Mouse (Mus musculus): ENCODE measurements around the gene Olfr1480. TPM values are rescaled to one million over a fixed set of nuclear protein-coding genes. Genes with fewer than 3 reads are reported as not detected.

The Olfr1480 gene
- not detected in 2 replicates for polyA plus RNA-seq (2014; fragmentation: Nextera tagmentation; extraction: Ambion mirVana)

GRCm38 (mm10) chr19:13527613-13528012 lies at the start of gene Olfr1480:
Olfr1480 (plus strand) TSS chr19:13527913.
- 87% methylated on average over 2 of the region's 2 CpGs for WGBS
- Histone ChIP-seq H3K9me3 (ENCODE audit: control insufficient read depth, low read length) (peaks cover 23% of the 10 kb centered on the region), H3K4me2 (replicated peaks) (no peak within 1 kb of the TSS), H3K4me1 (replicated peaks; ENCODE audit: control insufficient read depth, insufficient read depth, low read length) (no peaks in the 10 kb centered on the region), H3K27me3 (ENCODE audit: control insufficient read depth, insufficient read depth, low read length) (no peaks in the 10 kb centered on the region), H3K9ac (no peak within 1 kb of the TSS), H3K27ac (no peak within 1 kb of the TSS), H3K4me3 (replicated peaks; ENCODE audit: low read length) (no peak within 1 kb of the TSS), H3K36me3 (replicated peaks; ENCODE audit: control insufficient read depth, insufficient read depth) (no peaks in the 10 kb centered on the region)
- DNase-seq (ENCODE audit: low spot score) (no peak), ATAC-seq (ENCODE audit: low FRiP score) (no peak)

GRCm38 (mm10) chr19:13480096-13480495 lies 47.6 kb upstream of the Olfr1480 start, which contains the start of gene Olfr1475:
Olfr1475 (minus strand) TSS chr19:13480196.
- no peak within 1 kb of the TSS for H3K9ac ChIP-seq
- H3K27me3 ChIP-seq (ENCODE audit: control insufficient read depth, insufficient read depth, low read length) = no peaks in the 10 kb centered on the region
- no peak within 1 kb of the TSS for H3K27ac ChIP-seq
- no peaks in the 10 kb centered on the region for H3K36me3 ChIP-seq (replicated peaks; ENCODE audit: control insufficient read depth, insufficient read depth)
- no peak within 1 kb of the TSS for H3K4me3 ChIP-seq (replicated peaks; ENCODE audit: low read length)
- no peak within 1 kb of the TSS for H3K4me2 ChIP-seq (replicated peaks)
- DNase-seq (ENCODE audit: low spot score) = no peak
- no peaks in the 10 kb centered on the region for H3K4me1 ChIP-seq (replicated peaks; ENCODE audit: control insufficient read depth, insufficient read depth, low read length)
- no peak for ATAC-seq (ENCODE audit: low FRiP score)
- H3K9me3 ChIP-seq (ENCODE audit: control insufficient read depth, low read length) = peaks cover 4% of the 10 kb centered on the region; the same call in 1 of the 2 replicates

- DNase-seq (ENCODE audit: low spot score) (no peak), ATAC-seq (ENCODE audit: low FRiP score) (no peak)
- H3K9me3 ChIP-seq (ENCODE audit: control insufficient read depth, low read length) = 0 out of 2 replicates have a peak, but pooled peaks cover 2% of the 10 kb centered on the region
- H3K27me3 ChIP-seq (ENCODE audit: control insufficient read depth, insufficient read depth, low read length) = no peaks in the 10 kb centered on the region
- H3K36me3 ChIP-seq (replicated peaks; ENCODE audit: control insufficient read depth, insufficient read depth) = no peaks in the 10 kb centered on the region
- WGBS = 77% methylated on average over 3 of the region's 3 CpGs
- no peak within 1 kb of the TSS for H3K4me2 ChIP-seq (replicated peaks)
- H3K4me3 ChIP-seq (replicated peaks; ENCODE audit: low read length) = no peak within 1 kb of the TSS
- H3K27ac ChIP-seq = no peak within 1 kb of the TSS
- H3K9ac ChIP-seq = no peak within 1 kb of the TSS
- no peaks in the 10 kb centered on the region for H3K4me1 ChIP-seq (replicated peaks; ENCODE audit: control insufficient read depth, insufficient read depth, low read length)
Observed at GRCm38 (mm10) chr19:13500246-13500645, 27.5 kb upstream of the Olfr1480 start, which contains the start of gene Olfr1477. Olfr1477 (plus strand) TSS chr19:13500546.

Other genes with a start within 250 kb of the Olfr1480 start
- gene Olfr1465, start 212.4 kb upstream of the Olfr1480 start, polyA plus RNA-seq (2014; fragmentation: Nextera tagmentation; extraction: Ambion mirVana) = not detected in 2 replicates
- gene Olfr1466, start 189.1 kb upstream of the Olfr1480 start, polyA plus RNA-seq (2014; fragmentation: Nextera tagmentation; extraction: Ambion mirVana) = not detected in 2 replicates
- not detected in 2 replicates for gene Olfr1467, start 165.7 kb upstream of the Olfr1480 start, polyA plus RNA-seq (2014; fragmentation: Nextera tagmentation; extraction: Ambion mirVana)
- not detected in 2 replicates for gene Olfr1469, start 120.1 kb upstream of the Olfr1480 start, polyA plus RNA-seq (2014; fragmentation: Nextera tagmentation; extraction: Ambion mirVana)
- not detected in 2 replicates for gene Olfr1471, start 84.5 kb upstream of the Olfr1480 start, polyA plus RNA-seq (2014; fragmentation: Nextera tagmentation; extraction: Ambion mirVana)
- not detected in 2 replicates for gene Olfr1472, start 71.8 kb upstream of the Olfr1480 start, polyA plus RNA-seq (2014; fragmentation: Nextera tagmentation; extraction: Ambion mirVana)
- gene Olfr1474, start 58.3 kb upstream of the Olfr1480 start, polyA plus RNA-seq (2014; fragmentation: Nextera tagmentation; extraction: Ambion mirVana) = not detected in 2 replicates
- gene Olfr1475, start 47.7 kb upstream of the Olfr1480 start, polyA plus RNA-seq (2014; fragmentation: Nextera tagmentation; extraction: Ambion mirVana) = not detected in 2 replicates
- gene Olfr1477, start 27.4 kb upstream of the Olfr1480 start, polyA plus RNA-seq (2014; fragmentation: Nextera tagmentation; extraction: Ambion mirVana) = not detected in 2 replicates
- not detected in 2 replicates for gene Olfr1484, start 55.6 kb downstream of the Olfr1480 start, polyA plus RNA-seq (2014; fragmentation: Nextera tagmentation; extraction: Ambion mirVana)
- not detected in 2 replicates for gene Olfr1487, start 89.5 kb downstream of the Olfr1480 start, polyA plus RNA-seq (2014; fragmentation: Nextera tagmentation; extraction: Ambion mirVana)
- not detected in 2 replicates for gene Olfr1489, start 103.7 kb downstream of the Olfr1480 start, polyA plus RNA-seq (2014; fragmentation: Nextera tagmentation; extraction: Ambion mirVana)
- not detected in 2 replicates for gene Olfr1490, start 123.2 kb downstream of the Olfr1480 start, polyA plus RNA-seq (2014; fragmentation: Nextera tagmentation; extraction: Ambion mirVana)
- not detected in 2 replicates for gene Olfr1491, start 169.4 kb downstream of the Olfr1480 start, polyA plus RNA-seq (2014; fragmentation: Nextera tagmentation; extraction: Ambion mirVana)
- not detected in 2 replicates for gene Olfr1493-ps1, start 195.4 kb downstream of the Olfr1480 start, polyA plus RNA-seq (2014; fragmentation: Nextera tagmentation; extraction: Ambion mirVana)
- gene Olfr1494, start 211.8 kb downstream of the Olfr1480 start, polyA plus RNA-seq (2014; fragmentation: Nextera tagmentation; extraction: Ambion mirVana) = not detected in 2 replicates
- not detected in 2 replicates for gene Olfr1495, start 236.7 kb downstream of the Olfr1480 start, polyA plus RNA-seq (2014; fragmentation: Nextera tagmentation; extraction: Ambion mirVana)
- gene Olfr1496, start 250.0 kb downstream of the Olfr1480 start, polyA plus RNA-seq (2014; fragmentation: Nextera tagmentation; extraction: Ambion mirVana) = not detected in 2 replicates